Mouse (Mus musculus): ENCODE measurements around the gene Chuk. TPM values are rescaled to one million over a fixed set of nuclear protein-coding genes. Genes with fewer than 3 reads are reported as not detected.

Chuk gene
- polyA plus RNA-seq, 1 experiment from 2014 or later: 52.5 TPM

DNA sequence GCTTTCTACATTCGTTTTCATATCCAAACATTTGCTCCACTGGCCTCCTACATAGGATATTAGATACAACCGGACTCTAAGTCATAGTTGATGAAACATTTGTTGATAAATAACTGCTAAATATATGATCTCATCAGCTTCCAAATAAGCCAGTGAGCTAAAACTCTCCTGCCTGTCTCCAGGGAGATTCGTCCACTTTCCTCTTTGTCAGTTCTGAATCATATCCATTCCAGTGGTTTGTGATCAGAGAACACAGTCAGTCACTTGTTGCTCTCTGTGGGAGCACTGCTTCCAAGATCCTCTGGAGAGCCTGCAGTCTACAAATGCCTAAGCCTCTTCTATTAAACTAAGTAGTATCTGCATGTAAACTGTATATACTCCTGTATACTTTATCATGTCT, 47.1 kb downstream of the Chuk start:
- Histone ChIP-seq H3K27me3 (ENCODE audit: control insufficient read depth, insufficient read depth, low read length) (no peaks in the 10 kb centered on the region), H3K27ac (no peak overlapping the region), H3K4me3 (replicated peaks; ENCODE audit: low read length) (no peak overlapping the region), H3K4me1 (replicated peaks; ENCODE audit: control insufficient read depth, insufficient read depth, low read length) (no peaks in the 10 kb centered on the region), H3K4me2 (replicated peaks) (no peak overlapping the region), H3K36me3 (replicated peaks; ENCODE audit: control insufficient read depth, insufficient read depth) (peaks cover 64% of the 10 kb centered on the region), H3K9ac (no peak overlapping the region), H3K9me3 (ENCODE audit: control insufficient read depth, low read length) (no peaks in the 10 kb centered on the region)
- 90% methylated on average over 3 of the region's 3 CpGs for whole genome bisulfite sequencing
- DNase-seq (ENCODE audit: low spot score): no peak
- no peak for ATAC-seq (ENCODE audit: low FRiP score)

DNA sequence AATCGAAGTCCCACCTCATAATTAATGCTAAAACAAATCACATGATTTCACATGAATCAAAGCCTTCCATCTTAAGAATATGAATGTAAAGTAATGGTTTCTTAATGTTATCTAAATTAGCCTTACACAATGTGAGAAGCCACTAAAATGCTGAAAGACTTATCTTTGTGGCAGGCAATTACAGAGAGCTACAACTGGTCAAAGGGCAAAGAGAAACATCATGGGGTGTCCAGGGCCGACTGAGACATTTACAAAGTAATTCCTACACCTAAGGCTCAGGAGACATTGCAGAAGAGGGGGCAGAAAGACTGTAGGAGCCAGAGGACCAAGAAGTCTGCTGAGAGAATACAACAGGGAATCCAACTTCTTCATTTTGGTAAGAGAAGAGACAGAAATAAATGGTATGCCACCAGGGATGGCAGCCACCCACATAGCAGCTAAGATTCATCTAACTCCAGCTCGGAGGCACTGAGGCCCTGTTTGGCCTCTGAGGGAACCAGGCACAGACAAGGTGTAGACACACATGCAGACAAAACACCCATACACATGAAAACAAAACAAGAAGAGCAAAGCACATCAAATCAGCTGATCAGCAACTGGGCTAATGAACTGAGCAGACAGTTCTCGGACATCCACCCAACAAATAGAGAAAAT, 52.0 kb downstream of the Chuk start:
- no peaks in the 10 kb centered on the region for H3K4me1 ChIP-seq (replicated peaks; ENCODE audit: control insufficient read depth, insufficient read depth, low read length)
- H3K27me3 ChIP-seq (ENCODE audit: control insufficient read depth, insufficient read depth, low read length): no peaks in the 10 kb centered on the region
- no peak overlapping the region for H3K9ac ChIP-seq
- H3K36me3 ChIP-seq (replicated peaks; ENCODE audit: control insufficient read depth, insufficient read depth): peaks cover 48% of the 10 kb centered on the region
- 83% methylated on average over 4 of the region's 4 CpGs for WGBS
- no peak overlapping the region for H3K27ac ChIP-seq
- no peak overlapping the region for H3K4me3 ChIP-seq (replicated peaks; ENCODE audit: low read length)
- ATAC-seq (ENCODE audit: low FRiP score) (no peak), DNase-seq (ENCODE audit: low spot score) (no peak)
- no peak overlapping the region for H3K4me2 ChIP-seq (replicated peaks)
- H3K9me3 ChIP-seq (ENCODE audit: control insufficient read depth, low read length): no peaks in the 10 kb centered on the region

DNA sequence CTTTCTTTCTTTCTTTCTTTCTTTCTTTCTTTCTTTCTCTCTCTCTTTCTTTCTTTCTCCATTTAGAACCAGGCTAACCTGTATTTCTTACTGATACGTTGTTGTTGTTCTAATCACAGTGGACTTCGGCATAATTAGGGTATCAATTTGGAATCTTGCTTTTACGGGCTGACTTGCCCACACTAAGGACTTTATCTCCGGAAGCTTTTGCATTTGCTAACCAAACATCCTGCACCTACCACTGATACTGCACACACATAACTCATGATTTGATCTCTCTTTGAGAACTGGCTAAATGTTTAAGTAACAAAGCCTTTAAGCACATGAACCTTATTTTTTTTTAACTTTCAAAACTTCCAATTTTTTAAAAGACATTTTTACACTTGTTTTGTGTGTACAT, 56.9 kb downstream of the Chuk start:
- no peaks in the 10 kb centered on the region for H3K4me1 ChIP-seq (replicated peaks; ENCODE audit: control insufficient read depth, insufficient read depth, low read length)
- no peaks in the 10 kb centered on the region for H3K27me3 ChIP-seq (ENCODE audit: control insufficient read depth, insufficient read depth, low read length)
- no peak overlapping the region for H3K27ac ChIP-seq
- no peak overlapping the region for H3K4me2 ChIP-seq (replicated peaks)
- WGBS: 91% methylated on average over 4 of the region's 4 CpGs
- no peak overlapping the region for H3K9ac ChIP-seq
- DNase-seq (ENCODE audit: low spot score) (no peak), ATAC-seq (ENCODE audit: low FRiP score) (no peak)
- H3K4me3 ChIP-seq (replicated peaks; ENCODE audit: low read length): no peak overlapping the region
- H3K36me3 ChIP-seq (replicated peaks; ENCODE audit: control insufficient read depth, insufficient read depth): peaks cover 36% of the 10 kb centered on the region
- H3K9me3 ChIP-seq (ENCODE audit: control insufficient read depth, low read length): no peaks in the 10 kb centered on the region

DNA sequence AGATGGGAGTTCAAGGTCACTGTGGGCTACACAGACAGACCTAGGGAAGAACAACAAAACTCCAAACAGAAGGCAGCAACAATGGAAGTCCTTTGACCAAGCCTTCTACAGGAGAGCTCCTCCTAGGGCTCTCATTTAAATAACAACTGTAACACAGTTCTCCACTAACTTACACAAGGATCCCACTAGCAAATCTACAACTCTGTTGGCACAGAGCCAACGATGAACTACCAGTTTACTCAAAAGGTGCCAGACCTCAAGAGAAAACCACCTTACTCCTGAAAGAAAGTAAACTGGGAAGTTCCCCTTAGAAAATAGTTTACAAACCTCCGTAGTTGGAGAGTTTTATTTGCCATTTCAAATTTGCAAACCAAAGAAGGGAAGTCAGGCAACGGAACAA, 58.0 kb downstream of the Chuk start:
- peaks cover 42% of the 10 kb centered on the region for H3K36me3 ChIP-seq (replicated peaks; ENCODE audit: control insufficient read depth, insufficient read depth)
- ATAC-seq (ENCODE audit: low FRiP score) (no peak), DNase-seq (ENCODE audit: low spot score) (no peak)
- H3K9ac ChIP-seq: no peak overlapping the region
- no peak overlapping the region for H3K27ac ChIP-seq
- WGBS: 59% methylated on average over 3 of the region's 3 CpGs
- H3K4me1 ChIP-seq (replicated peaks; ENCODE audit: control insufficient read depth, insufficient read depth, low read length): no peaks in the 10 kb centered on the region
- no peaks in the 10 kb centered on the region for H3K27me3 ChIP-seq (ENCODE audit: control insufficient read depth, insufficient read depth, low read length)
- no peak overlapping the region for H3K4me2 ChIP-seq (replicated peaks)
- H3K4me3 ChIP-seq (replicated peaks; ENCODE audit: low read length): no peak overlapping the region
- H3K9me3 ChIP-seq (ENCODE audit: control insufficient read depth, low read length): no peaks in the 10 kb centered on the region

DNA sequence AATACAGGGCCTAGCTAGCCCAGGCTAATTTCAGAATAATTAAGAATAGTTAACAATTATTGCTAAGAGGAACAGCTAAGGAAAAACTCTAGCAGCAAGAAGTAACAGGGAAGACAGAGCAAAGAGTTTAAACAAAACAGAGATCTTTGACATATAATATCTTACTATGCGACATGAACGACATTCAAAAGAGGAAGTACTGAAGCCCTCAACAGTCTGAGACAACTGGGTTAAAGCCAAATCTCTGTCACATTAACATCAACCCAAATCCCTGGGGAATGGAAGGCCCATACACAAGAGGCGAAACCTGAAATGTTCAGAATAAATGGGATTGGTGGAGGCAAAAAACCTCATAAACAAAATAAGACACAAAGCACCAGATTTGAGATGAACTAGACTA, 61.4 kb downstream of the Chuk start:
- no peak for ATAC-seq (ENCODE audit: low FRiP score)

DNA sequence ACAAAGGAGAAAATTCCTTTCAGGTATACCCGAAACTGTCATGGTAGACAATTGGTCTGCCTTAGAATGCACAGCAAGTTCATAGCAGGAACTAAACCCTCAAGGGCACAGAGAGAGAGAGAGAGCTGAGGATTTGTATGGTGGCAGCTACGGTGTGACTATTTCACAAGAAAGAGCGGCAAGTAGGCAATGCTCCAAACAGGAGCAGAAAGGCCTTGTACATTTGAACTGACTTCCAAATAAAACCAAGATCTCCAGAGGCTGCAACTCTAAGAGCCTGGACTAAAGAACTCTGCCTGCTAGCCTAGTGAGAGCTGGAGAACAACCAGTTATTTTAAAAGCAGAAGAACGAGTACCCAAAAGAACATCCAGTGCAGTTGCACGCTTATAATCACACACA, 65.2 kb downstream of the Chuk start:
- Histone ChIP-seq H3K9me3 (ENCODE audit: control insufficient read depth, low read length) (no peaks in the 10 kb centered on the region), H3K4me1 (replicated peaks; ENCODE audit: control insufficient read depth, insufficient read depth, low read length) (no peaks in the 10 kb centered on the region), H3K27me3 (ENCODE audit: control insufficient read depth, insufficient read depth, low read length) (no peaks in the 10 kb centered on the region), H3K27ac (no peak overlapping the region), H3K36me3 (replicated peaks; ENCODE audit: control insufficient read depth, insufficient read depth) (peaks cover 58% of the 10 kb centered on the region), H3K4me2 (replicated peaks) (no peak overlapping the region), H3K4me3 (replicated peaks; ENCODE audit: low read length) (no peak overlapping the region), H3K9ac (no peak overlapping the region)
- DNase-seq (ENCODE audit: low spot score): no peak
- ATAC-seq (ENCODE audit: low FRiP score): no peak
- WGBS: 82% methylated on average over 5 of the region's 5 CpGs

More for the DNA sequence above, 61.4 kb downstream of the Chuk start:
- no peak for DNase-seq (ENCODE audit: low spot score)
- Histone ChIP-seq H3K27ac (no peak overlapping the region), H3K4me3 (replicated peaks; ENCODE audit: low read length) (no peak overlapping the region), H3K4me2 (replicated peaks) (no peak overlapping the region), H3K36me3 (replicated peaks; ENCODE audit: control insufficient read depth, insufficient read depth) (peaks cover 33% of the 10 kb centered on the region), H3K9me3 (ENCODE audit: control insufficient read depth, low read length) (no peaks in the 10 kb centered on the region), H3K4me1 (replicated peaks; ENCODE audit: control insufficient read depth, insufficient read depth, low read length) (no peaks in the 10 kb centered on the region), H3K27me3 (ENCODE audit: control insufficient read depth, insufficient read depth, low read length) (no peaks in the 10 kb centered on the region), H3K9ac (no peak overlapping the region)
- WGBS: 84% methylated on average over 3 of the region's 3 CpGs

DNA sequence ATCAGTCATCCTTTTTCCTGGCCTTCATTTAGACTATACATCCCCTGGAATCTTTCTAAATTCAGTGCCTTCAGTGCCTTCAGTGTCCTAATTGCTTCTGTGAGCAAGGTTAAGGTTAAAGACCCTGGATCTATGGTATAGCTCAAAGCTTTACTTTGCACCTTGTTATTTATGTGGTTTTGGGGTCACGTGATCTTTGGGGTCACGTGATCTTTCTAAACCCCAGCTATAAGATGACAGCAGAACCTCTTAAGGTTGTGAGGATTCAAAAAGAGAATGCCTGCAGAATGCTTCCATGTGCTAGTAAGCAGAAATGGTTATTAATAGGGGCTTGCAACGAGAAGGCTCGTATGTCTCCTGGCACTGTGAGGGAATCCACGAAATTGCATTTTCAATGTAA, 73.9 kb downstream of the Chuk start:
- no peak overlapping the region for H3K27ac ChIP-seq
- DNase-seq (ENCODE audit: low spot score) (no peak), ATAC-seq (ENCODE audit: low FRiP score) (no peak)
- H3K9ac ChIP-seq: no peak overlapping the region
- no peaks in the 10 kb centered on the region for H3K9me3 ChIP-seq (ENCODE audit: control insufficient read depth, low read length)
- no peak overlapping the region for H3K4me2 ChIP-seq (replicated peaks)
- WGBS: 90% methylated on average over 5 of the region's 5 CpGs
- H3K27me3 ChIP-seq (ENCODE audit: control insufficient read depth, insufficient read depth, low read length): no peaks in the 10 kb centered on the region
- H3K4me1 ChIP-seq (replicated peaks; ENCODE audit: control insufficient read depth, insufficient read depth, low read length): no peaks in the 10 kb centered on the region
- peaks cover 47% of the 10 kb centered on the region for H3K36me3 ChIP-seq (replicated peaks; ENCODE audit: control insufficient read depth, insufficient read depth)
- H3K4me3 ChIP-seq (replicated peaks; ENCODE audit: low read length): no peak overlapping the region

DNA sequence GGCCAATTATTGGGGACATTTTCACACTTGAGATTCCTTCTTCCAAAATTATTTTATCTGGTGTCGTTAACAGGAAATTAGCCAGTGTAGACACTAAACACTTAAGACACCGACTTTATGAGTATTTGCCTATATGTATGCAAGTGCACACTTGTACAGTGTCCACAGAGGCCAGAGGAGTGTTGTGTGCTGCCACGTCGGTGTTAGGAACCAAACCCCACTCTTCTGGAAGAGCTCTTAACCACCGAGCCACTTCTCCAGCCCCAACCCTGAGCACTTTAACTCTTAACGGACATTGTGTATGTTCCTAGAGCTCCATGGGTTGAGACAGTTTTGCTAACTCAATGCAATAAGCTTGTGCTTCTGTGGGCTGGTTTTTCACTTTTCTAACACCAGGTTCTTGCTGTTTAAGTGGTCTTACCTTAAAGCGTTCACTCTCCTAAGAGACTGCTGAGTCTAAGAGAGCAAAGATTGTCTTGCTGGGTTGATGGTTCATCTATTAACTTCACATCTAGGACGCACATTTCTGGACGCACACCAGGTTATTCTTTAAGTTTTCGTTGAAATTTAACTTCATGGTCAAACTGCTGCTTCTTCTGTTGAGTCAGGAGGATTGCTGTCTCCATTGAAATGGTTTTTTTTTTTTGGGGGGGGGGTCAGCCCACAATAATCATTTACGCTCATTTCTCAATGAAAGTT, 75.1 kb downstream of the Chuk start:
- 89% methylated on average over 11 of the region's 11 CpGs for WGBS
- no peak for ATAC-seq (ENCODE audit: low FRiP score)
- no peak for DNase-seq (ENCODE audit: low spot score)

DNA sequence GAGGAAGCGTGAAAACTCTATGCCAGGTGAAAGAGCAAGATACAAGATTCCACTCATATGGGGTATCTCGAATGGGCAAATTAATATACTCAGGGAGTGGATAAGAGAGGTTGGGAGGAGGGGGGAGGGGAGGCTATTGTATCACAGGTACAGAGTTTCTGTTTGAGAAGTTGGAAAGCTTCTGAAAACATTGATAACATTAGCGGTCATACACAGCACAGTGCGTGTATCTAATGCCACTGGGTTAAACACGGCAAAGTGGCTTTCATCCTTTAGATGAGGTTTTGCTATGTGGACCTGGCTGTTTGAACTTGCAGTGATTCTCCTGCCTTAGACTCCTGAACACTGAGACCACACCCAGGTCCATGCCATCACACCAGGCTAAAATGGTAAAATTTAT, 77.3 kb downstream of the Chuk start:
- no peak overlapping the region for H3K4me2 ChIP-seq (replicated peaks)
- H3K4me3 ChIP-seq (replicated peaks; ENCODE audit: low read length): no peak overlapping the region
- no peak for DNase-seq (ENCODE audit: low spot score)
- H3K27me3 ChIP-seq (ENCODE audit: control insufficient read depth, insufficient read depth, low read length): no peaks in the 10 kb centered on the region
- H3K9me3 ChIP-seq (ENCODE audit: control insufficient read depth, low read length): no peaks in the 10 kb centered on the region
- WGBS: 87% methylated on average over 5 of the region's 5 CpGs
- H3K4me1 ChIP-seq (replicated peaks; ENCODE audit: control insufficient read depth, insufficient read depth, low read length): no peaks in the 10 kb centered on the region
- H3K36me3 ChIP-seq (replicated peaks; ENCODE audit: control insufficient read depth, insufficient read depth): peaks cover 15% of the 10 kb centered on the region
- ATAC-seq (ENCODE audit: low FRiP score): no peak
- no peak overlapping the region for H3K9ac ChIP-seq
- H3K27ac ChIP-seq: no peak overlapping the region

More for the DNA sequence above, 75.1 kb downstream of the Chuk start:
- Histone ChIP-seq H3K27me3 (ENCODE audit: control insufficient read depth, insufficient read depth, low read length) (no peaks in the 10 kb centered on the region), H3K27ac (no peak overlapping the region), H3K4me1 (replicated peaks; ENCODE audit: control insufficient read depth, insufficient read depth, low read length) (no peaks in the 10 kb centered on the region), H3K36me3 (replicated peaks; ENCODE audit: control insufficient read depth, insufficient read depth) (peaks cover 35% of the 10 kb centered on the region), H3K9ac (no peak overlapping the region), H3K9me3 (ENCODE audit: control insufficient read depth, low read length) (no peaks in the 10 kb centered on the region), H3K4me2 (replicated peaks) (no peak overlapping the region), H3K4me3 (replicated peaks; ENCODE audit: low read length) (no peak overlapping the region)

All from hindbrain, embryonic 14.5 days (tissue).